Mouse (Mus musculus): ENCODE measurements around the gene Hnrnpc. TPM values are rescaled to one million over a fixed set of nuclear protein-coding genes. Genes with fewer than 3 reads are reported as not detected.
"Not testable (repeated sequence)": the region's sequence is repeated elsewhere in the genome, so short reads cannot be mapped to it uniquely, and the experiment has no call there.

Gene Hnrnpc
- total RNA-seq, 2 experiments from 2014 or later: 199 to 225 TPM

DNA sequence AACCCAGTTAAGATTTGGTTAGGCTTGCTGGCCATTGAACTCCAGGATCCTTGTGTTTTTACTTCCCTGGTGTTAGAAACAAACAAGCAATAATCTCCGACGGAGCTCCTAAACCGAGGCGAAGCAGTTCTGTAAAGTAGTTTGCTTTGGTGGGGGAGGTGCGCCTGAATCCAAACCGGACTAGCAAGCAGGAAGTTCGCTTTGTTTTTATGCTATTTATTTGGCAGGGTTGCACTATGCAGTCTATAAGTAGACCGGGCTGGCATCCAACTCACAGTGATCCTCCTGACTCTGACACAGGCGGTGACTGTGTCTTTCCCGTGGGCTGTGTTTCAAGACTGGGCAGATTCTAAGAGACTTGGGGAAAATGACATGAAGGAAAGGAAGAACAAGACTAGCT is 2.9 kb upstream of the Hnrnpc start:
- intact Hi-C loops (cut with DNase I): loop anchor here (10.0 kb wide), 1 partner anchor 222 kb away; the partner anchor contains the start of gene Mettl17
- peak; percentile 40 to 43 for DNase-seq (ENCODE audit: low spot score in 2 of 2)

GRCm38 (mm10) chr14:52105308-52105707 is 1.5 kb upstream of the Hnrnpc start:
- no peak for DNase-seq (ENCODE audit: low spot score in 2 of 2)
- intact Hi-C loops (cut with DNase I): loop anchor here (10.0 kb wide), 1 partner anchor 221 kb away; the partner anchor contains the start of gene Mettl17

DNA sequence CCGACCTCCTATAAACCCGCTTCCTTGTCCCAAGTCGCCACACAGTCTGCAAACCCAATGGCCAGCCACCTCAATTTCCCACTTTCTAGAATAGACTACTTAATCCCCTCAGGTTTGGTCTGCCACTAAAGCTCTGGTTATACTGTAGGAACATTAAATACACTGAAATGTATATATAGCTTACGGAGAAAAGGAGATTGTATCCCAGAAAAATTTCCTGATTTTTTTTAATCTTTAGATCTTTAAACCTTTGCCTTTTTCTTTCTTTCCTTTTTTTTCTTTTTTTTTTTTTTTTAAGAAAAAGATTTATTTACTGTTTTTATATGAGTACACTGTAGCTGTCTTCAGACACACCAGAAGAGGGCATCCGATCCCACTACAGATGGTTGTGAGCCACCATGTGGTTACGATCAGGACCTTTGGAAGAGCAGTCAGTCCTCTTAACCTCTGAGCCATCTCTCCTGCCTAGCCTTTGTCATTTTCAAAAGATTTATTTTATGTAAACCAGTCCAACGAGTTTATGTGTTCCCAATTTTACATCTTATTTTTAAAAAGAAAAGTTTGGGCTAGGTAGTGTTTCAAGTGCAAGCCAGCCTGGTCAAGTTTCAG is 953 bp upstream of the Hnrnpc start:
- intact Hi-C loops (cut with DNase I): loop anchor here (10.0 kb wide), 1 partner anchor 220 kb away; the partner anchor contains the start of gene Mettl17
- DNase-seq (ENCODE audit: low spot score in 2 of 2): no peak

- no peak for DNase-seq (ENCODE audit: low spot score in 2 of 2)
- intact Hi-C loops (cut with DNase I): loop anchor here (10.0 kb wide), 1 partner anchor 219 kb away; the partner anchor contains the start of gene Mettl17
Observed at GRCm38 (mm10) chr14:52103474-52103855, 363 bp downstream of the Hnrnpc start.

- no peak for DNase-seq (ENCODE audit: low spot score in 2 of 2)
- intact Hi-C loops (cut with DNase I): loop anchor here (10.0 kb wide), 1 partner anchor 217 kb away; the partner anchor contains the start of gene Mettl17
Observed at GRCm38 (mm10) chr14:52101285-52102157, 2.3 kb downstream of the Hnrnpc start.

- no peak for DNase-seq (ENCODE audit: low spot score in 2 of 2)
- intact Hi-C loops (cut with DNase I): loop anchor here (10.0 kb wide), 1 partner anchor 216 kb away; the partner anchor contains the start of gene Mettl17
Observed at GRCm38 (mm10) chr14:52100170-52100960, 3.5 kb downstream of the Hnrnpc start.

DNA sequence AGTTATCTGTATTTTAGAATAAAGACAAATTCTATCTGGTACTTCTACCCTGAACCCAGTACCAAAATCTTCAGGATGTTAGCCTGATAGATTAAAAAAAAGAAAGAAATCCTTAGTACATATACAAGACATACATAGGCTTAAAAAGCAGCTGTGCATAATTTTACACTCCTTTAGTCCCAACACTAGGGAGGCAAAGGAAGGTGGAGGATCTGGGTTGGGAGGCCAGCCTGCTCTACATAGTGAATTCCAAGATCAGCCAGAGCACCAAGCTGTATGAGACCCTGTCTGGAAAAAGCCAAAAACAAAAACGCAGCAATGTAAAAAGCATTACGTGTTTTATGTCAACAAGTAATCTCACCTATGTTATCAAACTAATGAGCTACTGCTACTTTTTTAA is 4.3 kb downstream of the Hnrnpc start:
- intact Hi-C loops (cut with DNase I): no loop called here
- no peak for DNase-seq (ENCODE audit: low spot score in 2 of 2)

DNA sequence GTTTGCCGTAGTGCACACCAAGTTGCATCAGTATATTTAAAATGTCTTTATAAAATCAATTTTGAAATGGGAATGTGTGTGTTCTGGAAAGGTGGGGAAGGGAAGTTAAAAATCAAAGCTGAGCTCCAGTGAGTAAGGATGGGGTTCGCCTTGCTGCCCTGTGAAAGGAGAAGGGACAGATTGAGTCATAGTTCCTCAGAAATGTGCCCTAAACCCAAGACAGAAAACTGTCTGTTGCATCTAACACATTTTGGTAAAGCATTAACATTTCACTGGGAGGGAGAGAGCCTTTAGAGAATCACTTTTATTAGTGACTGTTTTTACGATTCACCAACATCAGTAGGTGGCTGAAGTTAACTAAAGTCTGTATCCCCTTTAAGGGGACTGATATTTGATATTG is 5.4 kb downstream of the Hnrnpc start:
- DNase-seq (ENCODE audit: low spot score in 2 of 2); intact Hi-C loops (cut with DNase I): not testable (repeated sequence)

DNA sequence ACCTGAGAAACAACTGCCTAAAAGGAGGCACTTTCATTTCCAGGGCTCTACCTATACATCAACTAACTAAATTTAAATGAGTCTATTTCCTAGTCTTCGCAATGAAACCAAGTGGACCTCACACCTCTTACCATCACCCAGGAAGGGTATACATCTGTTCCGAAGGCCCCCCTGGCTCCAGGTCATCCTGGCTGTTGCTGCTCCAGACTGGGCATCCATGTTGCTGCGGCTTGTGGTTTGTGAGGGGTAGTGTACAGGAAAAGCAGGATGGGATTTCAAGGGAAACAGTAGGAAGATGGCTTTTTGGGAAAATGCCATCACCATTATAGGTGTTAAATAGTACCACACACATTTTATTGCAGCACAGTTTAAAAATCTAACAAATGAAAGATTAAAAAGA is 6.6 kb downstream of the Hnrnpc start:
- DNase-seq (ENCODE audit: low spot score in 2 of 2); intact Hi-C loops (cut with DNase I): not testable (repeated sequence)

GRCm38 (mm10) chr14:52094533-52094932 is 9.3 kb downstream of the Hnrnpc start:
- intact Hi-C loops (cut with DNase I): no loop called here
- no peak for DNase-seq (ENCODE audit: low spot score in 2 of 2)

- no peak for DNase-seq (ENCODE audit: low spot score in 2 of 2)
- intact Hi-C loops (cut with DNase I): no loop called here
Observed at GRCm38 (mm10) chr14:52083083-52083482, 20.7 kb downstream of the Hnrnpc start.

DNA sequence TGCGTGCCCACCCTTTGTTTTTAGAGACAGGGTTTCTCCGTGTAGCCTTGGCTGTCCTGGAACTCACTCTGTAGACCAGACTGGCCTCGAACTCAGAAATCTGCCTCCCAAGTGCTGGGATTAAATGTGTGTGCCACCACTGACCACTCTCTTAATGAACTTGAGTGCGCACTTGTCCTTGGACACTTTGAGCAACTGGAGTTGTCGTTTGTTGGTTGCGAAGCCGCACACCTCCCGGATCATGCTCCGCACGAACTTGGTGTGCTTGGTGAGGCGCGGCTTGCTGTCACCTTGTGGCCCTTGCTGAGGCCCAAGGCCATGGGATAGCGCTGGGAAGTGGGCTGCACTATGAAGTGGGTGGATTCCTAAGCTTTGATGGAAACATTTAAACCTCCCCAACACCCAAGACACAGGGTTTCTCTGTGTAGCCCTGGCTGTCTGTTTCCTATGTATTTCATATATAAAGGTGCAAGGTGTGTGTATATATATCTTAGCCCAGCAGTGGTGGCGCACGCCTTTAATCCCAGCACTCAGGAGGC is 32.2 kb downstream of the Hnrnpc start:
- intact Hi-C loops (cut with DNase I): no loop called here
- DNase-seq (ENCODE audit: low spot score in 2 of 2): no peak

DNA sequence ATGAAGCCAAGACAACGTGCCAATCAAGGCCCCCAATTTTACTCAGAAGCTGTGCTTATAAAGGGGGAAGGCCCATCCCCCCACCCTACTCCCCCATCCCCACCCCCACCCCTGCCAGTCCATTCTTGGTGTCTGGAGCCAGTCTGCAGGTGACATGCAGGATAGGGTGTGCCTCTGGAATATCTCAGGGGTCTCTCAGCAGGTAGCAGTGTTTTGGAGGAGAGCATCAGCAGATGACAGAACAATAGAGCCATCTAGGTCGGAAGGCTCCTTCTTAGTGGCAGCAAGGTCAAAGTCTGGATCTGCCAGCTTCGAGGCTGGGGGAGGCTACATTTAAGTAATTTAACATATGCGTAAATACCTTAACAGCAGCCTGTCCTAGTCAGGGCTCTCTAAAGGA is 37.7 kb downstream of the Hnrnpc start:
- intact Hi-C loops (cut with DNase I): no loop called here

DNA sequence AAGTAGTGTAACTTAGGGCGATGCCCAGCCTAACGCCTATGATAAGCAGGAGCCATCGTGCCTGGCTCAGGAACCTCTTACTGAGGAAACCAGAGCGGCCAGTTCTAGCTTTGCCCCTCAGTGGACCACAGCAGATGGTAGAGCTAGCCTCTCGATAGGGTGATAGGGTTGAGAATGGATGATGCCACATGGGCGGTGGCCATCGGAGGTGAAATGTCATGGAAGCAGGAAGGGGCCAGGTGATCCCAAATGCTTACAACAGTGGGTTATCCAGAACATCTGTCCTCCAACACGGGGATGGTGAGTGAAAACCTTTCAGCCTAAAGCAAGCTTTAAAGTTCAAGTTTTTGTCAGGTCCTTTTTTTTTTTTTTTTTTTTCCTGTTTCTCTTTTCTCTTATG is 42.0 kb downstream of the Hnrnpc start:
- intact Hi-C loops (cut with DNase I): no loop called here
- DNase-seq (ENCODE audit: low spot score in 2 of 2): no peak

More for the DNA sequence above, 37.7 kb downstream of the Hnrnpc start:
- no peak for DNase-seq (ENCODE audit: low spot score in 2 of 2)

GRCm38 (mm10) chr14:52060800-52061199 is 43.0 kb downstream of the Hnrnpc start:
- intact Hi-C loops (cut with DNase I): no loop called here

GRCm38 (mm10) chr14:52059982-52060381 is 43.8 kb downstream of the Hnrnpc start:
- no peak for DNase-seq (ENCODE audit: low spot score in 2 of 2)

More at GRCm38 (mm10) chr14:52060800-52061199, 43.0 kb downstream of the Hnrnpc start:
- DNase-seq (ENCODE audit: low spot score in 2 of 2): no peak

GRCm38 (mm10) chr14:52052720-52053119 is 51.1 kb downstream of the Hnrnpc start:
- DNase-seq (ENCODE audit: low spot score in 2 of 2); intact Hi-C loops (cut with DNase I): not testable (repeated sequence)

More at GRCm38 (mm10) chr14:52059982-52060381, 43.8 kb downstream of the Hnrnpc start:
- intact Hi-C loops (cut with DNase I): no loop called here

DNA sequence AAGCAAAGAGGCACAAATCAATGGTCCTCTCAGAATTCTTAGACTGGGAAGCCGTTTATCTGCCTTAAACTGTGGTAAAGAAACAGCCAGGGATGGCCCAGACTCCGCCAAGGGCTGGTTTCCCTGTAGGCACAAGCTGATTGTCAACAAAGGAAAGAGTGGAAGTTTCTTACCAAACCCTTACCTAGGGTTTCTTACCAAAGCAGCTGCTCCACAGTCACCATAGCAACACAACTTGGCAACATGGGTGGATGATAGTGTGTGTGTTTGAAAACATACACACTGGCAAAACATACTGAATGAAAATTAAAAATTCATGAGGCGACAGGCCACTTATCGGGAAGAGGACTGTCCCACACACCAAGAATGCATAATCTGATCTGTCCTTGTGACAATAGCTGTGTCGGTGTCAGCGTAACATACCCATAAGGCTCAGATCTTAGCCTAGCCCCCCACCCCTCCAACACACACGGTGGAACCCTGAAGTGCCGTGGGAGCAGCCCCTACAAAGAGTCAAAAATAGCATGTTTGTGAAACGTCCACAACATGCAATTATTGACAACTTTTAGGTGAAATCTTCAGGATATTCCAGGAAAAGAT is 57.8 kb downstream of the Hnrnpc start:
- intact Hi-C loops (cut with DNase I): no loop called here
- DNase-seq (ENCODE audit: low spot score in 2 of 2): no peak
